Mouse (Mus musculus) erythroblast, embryonic 14.5 days (primary cell): Measurements from ENCODE around the gene Ccdc85b.

ENCODE experiments used
- GATA1 ChIP-seq: IDR thresholded peaks from 2 replicates; pipeline ENCODE4 v1.6.1; 2012; ENCODE audit warnings: low read length, inconsistent platforms, mixed read lengths
- TAL1 ChIP-seq: IDR thresholded peaks from 3 replicates; pipeline ENCODE4 v1.6.1; 2012; ENCODE audit warnings: low read length, inconsistent platforms, mixed read lengths

DNA sequence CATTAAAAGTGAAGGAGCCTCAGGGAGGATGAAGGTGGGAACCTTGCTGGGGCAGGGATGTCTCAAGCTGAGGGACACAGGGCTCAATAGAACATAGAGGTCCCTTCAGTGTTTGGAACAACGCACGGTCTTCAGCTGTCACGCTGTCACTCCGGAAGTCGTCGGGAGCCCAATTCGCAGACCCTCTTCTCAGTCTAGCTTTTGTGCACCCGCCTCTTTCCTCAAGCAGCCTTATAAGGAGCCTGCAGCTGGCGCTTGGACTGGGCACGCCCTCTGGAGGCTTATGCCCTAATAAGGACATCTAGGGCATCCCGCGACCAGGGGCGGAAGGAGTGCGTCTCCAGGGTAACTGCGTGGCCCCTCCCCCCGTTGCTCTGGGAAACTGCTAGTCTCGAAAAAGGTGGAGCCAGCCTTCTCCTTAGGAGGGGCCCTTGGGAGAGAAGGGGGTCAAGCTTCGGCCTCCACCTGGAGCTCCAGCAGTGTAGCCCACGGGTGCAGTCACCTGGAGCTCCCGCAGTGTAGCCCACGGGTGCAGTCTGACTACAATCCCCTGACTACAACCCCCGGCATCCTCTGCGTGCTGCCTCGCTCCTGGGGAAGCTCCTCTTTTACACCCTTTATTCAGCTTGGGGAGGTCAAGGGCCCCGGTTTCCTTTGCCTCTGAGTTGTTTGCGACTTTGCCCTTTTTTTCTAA lies 31.3 kb upstream of the Ccdc85b start:
- TF ChIP-seq TAL1 (no peak), GATA1 (no peak)
